Comparison of ENCODE assay signal across 18 mouse cellular contexts in genomic region chr13:71350787-71351186, GRCm38 (mm10).
"Had no signal": no experiment of that assay in that cellular context is flagged by ENCODE, and none has a peak within 500 bp of the region (broad histone marks: within the 10 kb centered on the region; RNA-seq: fewer than 3 reads in every experiment).

No protein-coding gene starts in this region.

- H3K9ac ChIP-seq: lung, embryonic 14.5 days; midbrain, embryonic 13.5 days; midbrain, embryonic 15.5 days; neural tube, embryonic 13.5 days; neural tube, embryonic 15.5 days; stomach, embryonic 15.5 days had no signal

- H3K4me3 ChIP-seq: midbrain, embryonic 10.5 days; midbrain, embryonic 13.5 days; midbrain, embryonic 15.5 days; myocyte; neural tube, embryonic 13.5 days; neural tube, embryonic 15.5 days; stomach, embryonic 15.5 days had no signal

- ATAC-seq: midbrain, embryonic 13.5 days; midbrain, embryonic 15.5 days had no signal

- H3K4me1 ChIP-seq: midbrain, embryonic 10.5 days; midbrain, embryonic 13.5 days; midbrain, embryonic 15.5 days; neural tube, embryonic 13.5 days; neural tube, embryonic 15.5 days; stomach, embryonic 15.5 days had no signal

- DNase-seq: lung, adult 18-20 months; lung, embryonic 14.5 days; lung, postnatal 10 days; lung, postnatal 4 days; retina, postnatal 1 day; right cerebral cortex, adult 18-20 months; right cerebral cortex, postnatal 14 days; thymus, adult 2 months; thymus, postnatal 25 days; thymus, postnatal 4 days had no signal

- H3K36me3 ChIP-seq: midbrain, embryonic 10.5 days; midbrain, embryonic 13.5 days; midbrain, embryonic 15.5 days; neural tube, embryonic 13.5 days; neural tube, embryonic 15.5 days; stomach, embryonic 15.5 days had no signal

- H3K4me2 ChIP-seq: lung, embryonic 14.5 days; midbrain, embryonic 13.5 days; midbrain, embryonic 15.5 days; neural tube, embryonic 13.5 days; neural tube, embryonic 15.5 days; stomach, embryonic 15.5 days had no signal

- H3K27me3 ChIP-seq: midbrain, embryonic 13.5 days; midbrain, embryonic 15.5 days; neural tube, embryonic 13.5 days; neural tube, embryonic 15.5 days; stomach, embryonic 15.5 days had no signal

- H3K27ac ChIP-seq: midbrain, embryonic 10.5 days; midbrain, embryonic 13.5 days; midbrain, embryonic 15.5 days; neural tube, embryonic 13.5 days; neural tube, embryonic 15.5 days; stomach, embryonic 15.5 days; stomach, postnatal 0 days had no signal

- H3K9me3 ChIP-seq: midbrain, embryonic 10.5 days; midbrain, embryonic 13.5 days; midbrain, embryonic 15.5 days; neural tube, embryonic 13.5 days; neural tube, embryonic 15.5 days; stomach, embryonic 15.5 days had no signal
